Mouse (Mus musculus): Measurements from ENCODE around the gene Gm498. TPM values are rescaled to one million over a fixed set of nuclear protein-coding genes. Genes with fewer than 3 reads are reported as not detected.

The Gm498 gene
- polyA plus RNA-seq, 1 experiment from 2014 or later: not detected

DNA sequence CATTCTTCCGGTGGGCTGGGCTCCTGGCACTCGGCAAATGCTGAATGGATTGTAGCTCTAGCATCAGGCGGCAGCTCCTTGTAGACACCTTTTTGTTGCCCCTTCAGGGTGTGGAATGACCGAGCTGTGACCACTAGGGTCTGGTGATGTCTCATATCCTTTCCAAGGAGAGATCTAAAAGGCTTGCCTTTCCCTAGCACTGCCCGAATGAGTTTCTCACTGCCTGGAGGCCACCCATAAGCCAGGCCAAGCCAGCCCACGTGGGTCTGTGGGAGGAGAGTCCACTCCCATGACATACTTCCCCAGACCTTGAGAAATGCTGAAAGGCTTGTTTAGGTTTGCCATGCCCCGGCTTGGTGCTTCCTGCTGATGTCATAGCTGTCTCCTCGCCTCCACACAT, 34.4 kb upstream of the Gm498 start:
- Histone ChIP-seq H3K9me3 (ENCODE audit: control insufficient read depth, low read length) (no peaks in the 10 kb centered on the region), H3K4me3 (ENCODE audit: low read depth, low read length) (no peak overlapping the region), H3K4me1 (replicated peaks; ENCODE audit: control insufficient read depth, insufficient read depth, low read length) (no peaks in the 10 kb centered on the region), H3K4me2 (replicated peaks; ENCODE audit: low read depth, low read length) (no peak overlapping the region), H3K36me3 (ENCODE audit: control insufficient read depth, insufficient read depth, low read length) (no peaks in the 10 kb centered on the region), H3K27me3 (ENCODE audit: control insufficient read depth, insufficient read depth, low read length) (no peaks in the 10 kb centered on the region), H3K27ac (ENCODE audit: low read depth, low read length) (no peak overlapping the region), H3K9ac (ENCODE audit: low read depth, low read length) (no peak overlapping the region)
- WGBS: 90% methylated on average over 8 of the region's 8 CpGs
- ATAC-seq (ENCODE audit: low FRiP score) (no peak), DNase-seq (ENCODE audit: low spot score) (no peak)

DNA sequence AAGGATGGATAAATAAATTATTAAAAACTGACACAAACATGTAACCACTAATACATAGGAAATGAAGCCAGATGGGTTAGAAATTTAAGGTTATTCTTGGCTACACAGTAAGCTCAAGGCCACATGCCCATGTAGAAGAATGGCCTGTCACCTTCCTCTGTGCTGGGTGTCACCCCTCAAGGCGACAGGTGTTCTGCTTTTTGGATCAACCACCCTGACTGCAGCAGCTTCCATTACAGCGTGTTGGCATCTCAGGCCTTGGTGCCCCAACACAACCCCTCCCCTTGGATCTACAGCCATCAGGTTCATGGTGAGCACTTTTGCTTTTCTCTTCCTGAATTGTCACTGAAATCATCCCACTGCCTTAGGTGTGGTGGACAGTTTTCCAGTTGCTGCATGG, 34.0 kb upstream of the Gm498 start:
- DNase-seq (ENCODE audit: low spot score): no peak
- H3K4me3 ChIP-seq (ENCODE audit: low read depth, low read length): no peak overlapping the region
- no peak overlapping the region for H3K9ac ChIP-seq (ENCODE audit: low read depth, low read length)
- H3K27ac ChIP-seq (ENCODE audit: low read depth, low read length): no peak overlapping the region
- ATAC-seq (ENCODE audit: low FRiP score): no peak
- H3K9me3 ChIP-seq (ENCODE audit: control insufficient read depth, low read length): no peaks in the 10 kb centered on the region
- no peaks in the 10 kb centered on the region for H3K36me3 ChIP-seq (ENCODE audit: control insufficient read depth, insufficient read depth, low read length)
- H3K4me1 ChIP-seq (replicated peaks; ENCODE audit: control insufficient read depth, insufficient read depth, low read length): no peaks in the 10 kb centered on the region
- H3K4me2 ChIP-seq (replicated peaks; ENCODE audit: low read depth, low read length): no peak overlapping the region
- no peaks in the 10 kb centered on the region for H3K27me3 ChIP-seq (ENCODE audit: control insufficient read depth, insufficient read depth, low read length)
- 93% methylated on average over 2 of the region's 2 CpGs for WGBS

DNA sequence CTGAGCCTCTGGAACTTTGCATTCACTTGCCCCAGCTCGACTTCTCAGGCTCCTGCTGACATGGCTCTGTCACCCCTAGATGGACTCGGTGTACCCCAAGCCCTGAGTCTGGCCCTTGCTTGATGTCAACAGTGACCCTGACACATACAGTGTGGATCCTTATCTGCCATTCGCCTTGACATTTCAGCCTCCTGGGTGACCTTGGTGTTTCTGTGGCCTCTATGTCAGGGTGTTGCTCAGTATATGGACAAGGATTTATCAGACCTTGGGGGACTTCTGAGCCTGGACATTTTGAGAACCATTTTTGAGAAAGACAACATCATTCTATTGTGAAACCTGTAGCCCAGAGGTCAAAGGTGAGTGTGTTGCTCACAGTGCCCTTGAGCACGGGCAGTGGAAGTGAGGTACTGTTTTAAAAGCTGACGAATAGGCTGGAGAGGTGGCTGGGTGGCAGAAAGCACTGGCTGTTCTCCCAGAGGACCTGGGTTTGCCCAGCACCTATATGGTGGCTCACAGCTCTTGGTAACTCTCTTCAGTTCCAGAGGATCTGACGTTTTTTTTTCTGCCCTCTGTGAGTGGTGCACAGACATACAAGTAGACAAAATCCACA, 33.0 kb upstream of the Gm498 start:
- H3K4me2 ChIP-seq (replicated peaks; ENCODE audit: low read depth, low read length): no peak overlapping the region
- no peaks in the 10 kb centered on the region for H3K9me3 ChIP-seq (ENCODE audit: control insufficient read depth, low read length)
- 77% methylated on average over 6 of the region's 6 CpGs for WGBS
- H3K4me1 ChIP-seq (replicated peaks; ENCODE audit: control insufficient read depth, insufficient read depth, low read length): no peaks in the 10 kb centered on the region
- H3K27me3 ChIP-seq (ENCODE audit: control insufficient read depth, insufficient read depth, low read length): no peaks in the 10 kb centered on the region
- no peak for DNase-seq (ENCODE audit: low spot score)
- H3K36me3 ChIP-seq (ENCODE audit: control insufficient read depth, insufficient read depth, low read length): no peaks in the 10 kb centered on the region
- no peak for ATAC-seq (ENCODE audit: low FRiP score)
- no peak overlapping the region for H3K9ac ChIP-seq (ENCODE audit: low read depth, low read length)
- H3K4me3 ChIP-seq (ENCODE audit: low read depth, low read length): no peak overlapping the region
- no peak overlapping the region for H3K27ac ChIP-seq (ENCODE audit: low read depth, low read length)

DNA sequence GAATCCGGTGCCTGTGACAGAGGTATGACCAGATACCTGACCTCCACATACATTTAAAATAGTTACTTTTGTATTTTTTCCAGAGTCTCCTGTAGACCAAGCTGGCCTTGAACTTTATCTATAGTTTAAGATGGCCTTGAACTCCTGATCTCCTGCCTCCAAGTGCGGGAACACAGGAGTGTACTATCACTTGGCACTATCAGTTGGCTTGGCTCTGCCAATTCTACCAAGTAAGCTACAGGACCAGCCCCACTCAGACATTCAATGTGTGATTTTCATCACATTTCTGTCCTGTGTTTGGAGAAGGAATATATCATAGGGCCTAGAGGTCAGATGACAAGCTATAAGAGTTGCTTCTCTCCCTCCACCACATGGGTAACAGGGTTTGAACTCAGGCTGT, 32.3 kb upstream of the Gm498 start:
- no peak overlapping the region for H3K4me2 ChIP-seq (replicated peaks; ENCODE audit: low read depth, low read length)
- no peak for DNase-seq (ENCODE audit: low spot score)
- H3K27me3 ChIP-seq (ENCODE audit: control insufficient read depth, insufficient read depth, low read length): no peaks in the 10 kb centered on the region
- no peak overlapping the region for H3K27ac ChIP-seq (ENCODE audit: low read depth, low read length)
- no peaks in the 10 kb centered on the region for H3K9me3 ChIP-seq (ENCODE audit: control insufficient read depth, low read length)
- no peak for ATAC-seq (ENCODE audit: low FRiP score)
- H3K4me1 ChIP-seq (replicated peaks; ENCODE audit: control insufficient read depth, insufficient read depth, low read length): no peaks in the 10 kb centered on the region
- WGBS: 92% methylated on average over 2 of the region's 2 CpGs
- H3K36me3 ChIP-seq (ENCODE audit: control insufficient read depth, insufficient read depth, low read length): no peaks in the 10 kb centered on the region
- no peak overlapping the region; the same call in 1 of the 2 replicates for H3K9ac ChIP-seq (ENCODE audit: low read depth, low read length)
- no peak overlapping the region for H3K4me3 ChIP-seq (ENCODE audit: low read depth, low read length)

DNA sequence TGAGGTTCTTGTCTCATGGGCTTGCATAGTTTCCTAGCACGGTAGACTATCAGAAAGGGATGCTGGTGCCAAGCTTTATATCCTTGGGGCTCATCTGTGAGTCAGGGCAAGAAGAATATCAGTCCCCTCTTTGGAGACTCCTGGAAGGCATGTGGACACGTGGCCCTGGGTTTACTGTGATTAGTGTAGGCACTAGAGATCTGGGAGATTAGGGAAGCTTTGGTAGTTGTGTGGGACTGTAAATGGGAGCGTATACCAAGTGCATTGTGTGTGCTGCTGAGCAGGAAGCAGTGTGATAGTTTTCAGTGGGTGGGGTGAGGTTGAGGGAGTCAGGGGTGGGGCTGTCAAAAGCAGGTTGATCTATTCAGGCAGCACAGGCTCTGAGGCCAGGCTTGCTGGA, 31.7 kb upstream of the Gm498 start:
- DNase-seq (ENCODE audit: low spot score) (no peak), ATAC-seq (ENCODE audit: low FRiP score) (no peak)
- Histone ChIP-seq H3K4me1 (replicated peaks; ENCODE audit: control insufficient read depth, insufficient read depth, low read length) (no peaks in the 10 kb centered on the region), H3K27ac (ENCODE audit: low read depth, low read length) (no peak overlapping the region), H3K9me3 (ENCODE audit: control insufficient read depth, low read length) (no peaks in the 10 kb centered on the region), H3K36me3 (ENCODE audit: control insufficient read depth, insufficient read depth, low read length) (no peaks in the 10 kb centered on the region), H3K9ac (ENCODE audit: low read depth, low read length) (no peak overlapping the region; the same call in 1 of the 2 replicates), H3K4me3 (ENCODE audit: low read depth, low read length) (no peak overlapping the region), H3K27me3 (ENCODE audit: control insufficient read depth, insufficient read depth, low read length) (no peaks in the 10 kb centered on the region), H3K4me2 (replicated peaks; ENCODE audit: low read depth, low read length) (no peak overlapping the region)
- 84% methylated on average over 3 of the region's 3 CpGs for WGBS

DNA sequence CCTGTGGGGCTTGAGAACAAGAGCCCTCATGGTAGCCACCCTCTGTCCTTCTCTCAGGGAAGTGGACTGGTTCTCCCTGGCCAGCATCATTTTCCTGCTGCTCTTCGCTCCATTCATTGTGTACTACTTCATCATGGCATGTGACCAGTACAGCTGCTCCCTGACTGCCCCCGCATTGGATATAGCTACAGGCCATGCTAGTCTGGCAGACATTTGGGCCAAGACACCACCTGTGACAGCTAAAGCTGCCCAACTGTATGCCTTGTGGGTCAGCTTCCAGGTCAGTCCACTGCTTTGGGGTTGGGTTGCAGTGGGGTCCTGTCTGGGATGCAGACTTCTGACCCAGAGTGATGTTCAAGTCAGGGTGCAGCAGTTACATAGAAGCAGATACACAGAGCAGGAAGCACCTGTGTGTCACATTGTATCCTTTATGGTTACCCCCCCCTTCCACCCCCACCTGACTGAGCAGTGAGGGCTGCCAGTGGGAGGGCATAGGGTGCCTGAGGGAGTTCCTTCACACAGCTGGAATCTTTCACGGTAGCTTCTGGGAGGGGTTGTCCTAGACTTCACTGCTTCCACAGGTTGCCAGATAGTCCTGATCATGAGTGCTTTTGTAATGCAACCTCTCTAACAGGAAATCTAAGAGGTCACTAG, 28.8 kb upstream of the Gm498 start:
- no peak overlapping the region for H3K27ac ChIP-seq (ENCODE audit: low read depth, low read length)
- H3K9ac ChIP-seq (ENCODE audit: low read depth, low read length): no peak overlapping the region
- no peak overlapping the region for H3K4me2 ChIP-seq (replicated peaks; ENCODE audit: low read depth, low read length)
- ATAC-seq (ENCODE audit: low FRiP score) (no peak), DNase-seq (ENCODE audit: low spot score) (no peak)
- 87% methylated on average over 3 of the region's 3 CpGs for WGBS
- H3K4me1 ChIP-seq (replicated peaks; ENCODE audit: control insufficient read depth, insufficient read depth, low read length): no peaks in the 10 kb centered on the region
- H3K27me3 ChIP-seq (ENCODE audit: control insufficient read depth, insufficient read depth, low read length): no peaks in the 10 kb centered on the region
- peaks cover 8% of the 10 kb centered on the region; the same call in 1 of the 2 replicates for H3K36me3 ChIP-seq (ENCODE audit: control insufficient read depth, insufficient read depth, low read length)
- H3K9me3 ChIP-seq (ENCODE audit: control insufficient read depth, low read length): no peaks in the 10 kb centered on the region
- H3K4me3 ChIP-seq (ENCODE audit: low read depth, low read length): no peak overlapping the region

DNA sequence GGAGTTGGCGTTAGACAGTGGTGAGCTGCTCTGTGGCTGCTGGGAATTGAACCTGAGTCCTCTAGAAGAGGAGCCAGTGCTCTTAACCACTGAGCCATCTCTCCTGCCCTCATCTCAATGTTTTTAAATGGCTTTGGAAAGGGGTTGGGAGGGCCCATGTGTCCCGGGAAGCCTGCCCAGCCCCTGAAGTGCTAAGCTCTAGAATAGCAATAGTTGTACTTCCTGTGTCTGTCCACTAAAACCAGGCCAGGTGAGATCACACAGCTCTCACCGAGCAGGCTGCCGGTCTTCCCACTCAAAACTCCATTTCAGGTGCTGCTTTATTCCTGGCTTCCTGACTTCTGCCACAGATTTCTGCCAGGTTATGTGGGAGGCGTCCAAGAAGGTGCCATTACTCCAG, 26.5 kb upstream of the Gm498 start:
- WGBS: 88% methylated on average over 5 of the region's 5 CpGs
- no peak overlapping the region for H3K4me2 ChIP-seq (replicated peaks; ENCODE audit: low read depth, low read length)
- no peak overlapping the region for H3K4me3 ChIP-seq (ENCODE audit: low read depth, low read length)
- no peaks in the 10 kb centered on the region for H3K4me1 ChIP-seq (replicated peaks; ENCODE audit: control insufficient read depth, insufficient read depth, low read length)
- no peak overlapping the region for H3K9ac ChIP-seq (ENCODE audit: low read depth, low read length)
- H3K27me3 ChIP-seq (ENCODE audit: control insufficient read depth, insufficient read depth, low read length): no peaks in the 10 kb centered on the region
- DNase-seq (ENCODE audit: low spot score): no peak
- H3K9me3 ChIP-seq (ENCODE audit: control insufficient read depth, low read length): no peaks in the 10 kb centered on the region
- no peak overlapping the region for H3K27ac ChIP-seq (ENCODE audit: low read depth, low read length)
- ATAC-seq (ENCODE audit: low FRiP score): no peak
- H3K36me3 ChIP-seq (ENCODE audit: control insufficient read depth, insufficient read depth, low read length): peaks cover 12% of the 10 kb centered on the region

DNA sequence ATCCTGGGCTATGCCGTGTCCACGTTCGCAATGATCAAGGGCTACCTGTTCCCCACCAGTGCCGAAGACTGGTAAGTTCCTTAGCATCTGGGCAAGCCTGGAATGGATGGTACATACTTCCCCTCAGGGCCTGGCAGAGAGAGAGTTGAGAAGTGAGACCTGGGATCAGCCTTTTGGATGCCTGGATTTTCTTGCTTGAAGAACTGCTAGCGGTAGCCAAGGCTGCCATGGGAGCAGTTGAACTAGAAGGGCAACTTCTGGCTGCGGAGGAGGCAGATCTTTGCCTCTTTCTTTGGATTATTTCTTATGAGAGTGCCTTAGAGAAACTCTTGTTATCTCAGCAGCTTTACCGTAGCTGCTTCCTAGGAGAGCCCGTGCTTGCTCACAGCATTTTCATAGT, 25.3 kb upstream of the Gm498 start:
- no peak overlapping the region for H3K9ac ChIP-seq (ENCODE audit: low read depth, low read length)
- H3K4me3 ChIP-seq (ENCODE audit: low read depth, low read length): no peak overlapping the region
- no peak overlapping the region for H3K4me2 ChIP-seq (replicated peaks; ENCODE audit: low read depth, low read length)
- WGBS: 98% methylated on average over 8 of the region's 8 CpGs
- H3K9me3 ChIP-seq (ENCODE audit: control insufficient read depth, low read length): no peaks in the 10 kb centered on the region
- H3K27ac ChIP-seq (ENCODE audit: low read depth, low read length): no peak overlapping the region
- H3K4me1 ChIP-seq (replicated peaks; ENCODE audit: control insufficient read depth, insufficient read depth, low read length): no peaks in the 10 kb centered on the region
- H3K36me3 ChIP-seq (ENCODE audit: control insufficient read depth, insufficient read depth, low read length): peaks cover 16% of the 10 kb centered on the region
- DNase-seq (ENCODE audit: low spot score): no peak
- no peaks in the 10 kb centered on the region for H3K27me3 ChIP-seq (ENCODE audit: control insufficient read depth, insufficient read depth, low read length)
- no peak for ATAC-seq (ENCODE audit: low FRiP score)

DNA sequence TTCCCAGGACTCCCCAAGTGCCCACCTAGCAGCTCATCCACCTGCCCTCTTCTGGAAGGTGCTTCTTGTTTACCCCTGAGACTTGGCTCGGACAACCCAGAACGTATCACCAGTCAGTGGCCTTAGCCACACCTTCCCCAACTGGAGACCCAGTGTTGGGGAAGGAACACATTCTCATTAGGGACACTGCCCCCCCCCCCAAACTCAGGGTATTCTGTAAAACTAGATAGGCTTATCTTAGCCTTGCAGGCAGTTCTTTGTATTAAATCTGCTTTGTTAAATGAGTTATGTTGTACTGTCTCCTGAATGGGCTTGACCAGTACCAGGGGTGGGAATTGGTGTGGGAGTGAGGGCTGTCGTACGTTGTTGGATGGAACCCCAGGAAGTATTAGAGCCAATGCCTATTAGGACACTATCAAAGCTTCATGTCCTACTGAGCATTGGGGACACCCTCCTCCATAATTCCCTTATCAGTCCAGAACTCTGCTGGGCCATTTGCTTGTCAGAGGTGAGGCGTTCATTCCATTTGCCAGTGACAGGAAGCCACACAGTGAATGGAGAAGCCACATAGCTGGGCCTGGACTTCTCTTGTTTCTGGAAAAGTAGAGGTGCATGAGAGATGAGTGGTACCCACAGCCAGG, 18.4 kb upstream of the Gm498 start:
- ATAC-seq (ENCODE audit: low FRiP score): no peak
- no peak overlapping the region for H3K9ac ChIP-seq (ENCODE audit: low read depth, low read length)
- peaks cover 10% of the 10 kb centered on the region for H3K36me3 ChIP-seq (ENCODE audit: control insufficient read depth, insufficient read depth, low read length)

More for the DNA sequence above, 18.4 kb upstream of the Gm498 start:
- no peak overlapping the region for H3K27ac ChIP-seq (ENCODE audit: low read depth, low read length)
- H3K4me3 ChIP-seq (ENCODE audit: low read depth, low read length): no peak overlapping the region
- 90% methylated on average over 5 of the region's 5 CpGs for WGBS
- no peaks in the 10 kb centered on the region for H3K9me3 ChIP-seq (ENCODE audit: control insufficient read depth, low read length)
- no peak overlapping the region for H3K4me2 ChIP-seq (replicated peaks; ENCODE audit: low read depth, low read length)
- no peaks in the 10 kb centered on the region for H3K4me1 ChIP-seq (replicated peaks; ENCODE audit: control insufficient read depth, insufficient read depth, low read length)
- no peak for DNase-seq (ENCODE audit: low spot score)
- no peaks in the 10 kb centered on the region for H3K27me3 ChIP-seq (ENCODE audit: control insufficient read depth, insufficient read depth, low read length)

Data from hindbrain, embryonic 11.5 days (tissue).